ENCODE assay signal across 28 mouse cellular contexts in genomic region chr2:90921178-90921577, GRCm38 (mm10). TPM values are rescaled to one million over a fixed set of nuclear protein-coding genes. Genes with fewer than 3 reads are reported as not detected.
DNase-seq lines count a peak whose midpoint lies in the region; ATAC-seq and TF ChIP-seq lines count a peak whose summit lies in the region.
"Had no signal": no experiment of that assay in that cellular context is flagged by ENCODE, and none has a peak within 500 bp of the region (broad histone marks: within the 10 kb centered on the region; RNA-seq: fewer than 3 reads in every experiment).

No protein-coding gene starts in this region.

- no peak overlapping the region for H3K9ac ChIP-seq in heart, embryonic 12.5 days
- H3K9ac ChIP-seq in liver, postnatal 0 days (replicated peaks): no peak overlapping the region
- H3K9ac ChIP-seq in liver, embryonic 11.5 days (ENCODE audit: low read depth, low read length): no peak overlapping the region
- no peak overlapping the region for H3K9ac ChIP-seq in stomach, postnatal 0 days (ENCODE audit: low read length)
- H3K9ac ChIP-seq: embryonic facial prominence, embryonic 13.5 days; limb, embryonic 12.5 days; liver, embryonic 13.5 days had no signal

- H3K36me3 ChIP-seq in heart, embryonic 12.5 days: no peaks in the 10 kb centered on the region
- no peaks in the 10 kb centered on the region for H3K36me3 ChIP-seq in liver, postnatal 0 days (replicated peaks; ENCODE audit: insufficient read depth, low read length)
- H3K36me3 ChIP-seq in liver, embryonic 11.5 days (ENCODE audit: control insufficient read depth, insufficient read depth, low read length): no peaks in the 10 kb centered on the region
- no peaks in the 10 kb centered on the region for H3K36me3 ChIP-seq in stomach, postnatal 0 days (ENCODE audit: control insufficient read depth, insufficient read depth, low read length)
- no peaks in the 10 kb centered on the region for H3K36me3 ChIP-seq in kidney, adult 2 months (ENCODE audit: control insufficient read depth, insufficient read depth, low read length)
- H3K36me3 ChIP-seq: embryonic facial prominence, embryonic 13.5 days; forebrain, embryonic 10.5 days; hindbrain, embryonic 10.5 days; limb, embryonic 12.5 days; liver, embryonic 13.5 days had no signal

- 0 out of 2 replicates have a peak, but pooled peaks cover 5% of the 10 kb centered on the region for H3K27me3 ChIP-seq in heart, embryonic 12.5 days (replicated peaks)
- H3K27me3 ChIP-seq in liver, postnatal 0 days (ENCODE audit: insufficient read depth, low read length): no peaks in the 10 kb centered on the region
- H3K27me3 ChIP-seq in liver, embryonic 11.5 days (replicated peaks; ENCODE audit: control insufficient read depth, insufficient read depth, low read length): no peaks in the 10 kb centered on the region
- H3K27me3 ChIP-seq in stomach, postnatal 0 days (ENCODE audit: control insufficient read depth, insufficient read depth, low read length): no peaks in the 10 kb centered on the region
- H3K27me3 ChIP-seq in kidney, adult 2 months (replicated peaks; ENCODE audit: control insufficient read depth, insufficient read depth, low read length): no peaks in the 10 kb centered on the region
- H3K27me3 ChIP-seq: embryonic facial prominence, embryonic 13.5 days; limb, embryonic 12.5 days; liver, embryonic 13.5 days had no signal

- H3K9me3 ChIP-seq in heart, embryonic 12.5 days (replicated peaks): no peaks in the 10 kb centered on the region
- H3K9me3 ChIP-seq in liver, postnatal 0 days (ENCODE audit: low read length): no peaks in the 10 kb centered on the region
- H3K9me3 ChIP-seq in liver, embryonic 11.5 days (ENCODE audit: control insufficient read depth, low read length): no peaks in the 10 kb centered on the region
- H3K9me3 ChIP-seq in stomach, postnatal 0 days (ENCODE audit: control insufficient read depth, low read length): no peaks in the 10 kb centered on the region
- H3K9me3 ChIP-seq: embryonic facial prominence, embryonic 13.5 days; forebrain, embryonic 10.5 days; G1E; hindbrain, embryonic 10.5 days; limb, embryonic 12.5 days; liver, embryonic 13.5 days had no signal

- TF ChIP-seq CTCF in liver, postnatal 0 days (IDR thresholded peaks at IDR 0.05; ENCODE audit: low read depth): no peak
- no peak for TF ChIP-seq CTCF in stomach, postnatal 0 days (IDR thresholded peaks at IDR 0.05; ENCODE audit: low read depth)
- no peak for TF ChIP-seq CTCF in kidney, adult 2 months (conservative IDR thresholded peaks at IDR 0.05; ENCODE audit: insufficient read depth, insufficient read length, low read depth, low read length)

- H3K4me2 ChIP-seq in heart, embryonic 12.5 days: no peak overlapping the region
- no peak overlapping the region for H3K4me2 ChIP-seq in liver, postnatal 0 days (ENCODE audit: low read depth, low read length)
- H3K4me2 ChIP-seq in liver, embryonic 11.5 days: no peak overlapping the region
- no peak overlapping the region for H3K4me2 ChIP-seq in stomach, postnatal 0 days (replicated peaks; ENCODE audit: low read depth)
- H3K4me2 ChIP-seq: embryonic facial prominence, embryonic 13.5 days; limb, embryonic 12.5 days; liver, embryonic 13.5 days had no signal

- no peak for ATAC-seq in heart, embryonic 12.5 days (ENCODE audit: insufficient number of reproducible peaks, low FRiP score)
- no peak for ATAC-seq in liver, postnatal 0 days
- ATAC-seq in liver, embryonic 11.5 days (replicated peaks; ENCODE audit: low FRiP score): no peak
- ATAC-seq in stomach, postnatal 0 days (ENCODE audit: low FRiP score, low TSS enrichment): no peak
- no peak for ATAC-seq in inflammation-experienced regulatory T-cells, adult 6 months
- ATAC-seq: forebrain, embryonic 16.5 days; hindbrain, embryonic 16.5 days; intestine, embryonic 16.5 days had no signal

- TF ChIP-seq EP300 in liver, postnatal 0 days (IDR thresholded peaks at IDR 0.05; ENCODE audit: low read depth): no peak
- no peak for TF ChIP-seq EP300 in stomach, postnatal 0 days (optimal IDR thresholded peaks at IDR 0.05)

- peaks cover 19% of the 10 kb centered on the region for H3K4me1 ChIP-seq in heart, embryonic 12.5 days (replicated peaks)
- H3K4me1 ChIP-seq in liver, postnatal 0 days (ENCODE audit: insufficient read depth): peaks cover 10% of the 10 kb centered on the region
- peaks cover 5% of the 10 kb centered on the region for H3K4me1 ChIP-seq in liver, embryonic 11.5 days (replicated peaks; ENCODE audit: control insufficient read depth, insufficient read depth, low read length)
- no peaks in the 10 kb centered on the region; the same call in 1 of the 2 replicates for H3K4me1 ChIP-seq in stomach, postnatal 0 days (replicated peaks; ENCODE audit: control insufficient read depth, insufficient read depth)
- H3K4me1 ChIP-seq in kidney, adult 2 months (ENCODE audit: control insufficient read depth, insufficient read depth, low read length): peaks cover 12% of the 10 kb centered on the region

- peak overlapping the region; percentile 26; the same call in 1 of the 2 replicates for H3K27ac ChIP-seq in heart, embryonic 12.5 days (ENCODE audit: poor library complexity, severe bottlenecking)
- peak overlapping the region; percentile 3; the same call in 1 of the 2 replicates for H3K27ac ChIP-seq in liver, postnatal 0 days (ENCODE audit: low read depth)
- no peak overlapping the region for H3K27ac ChIP-seq in liver, embryonic 11.5 days (ENCODE audit: low read depth, low read length)
- H3K27ac ChIP-seq in stomach, postnatal 0 days (replicated peaks): peak overlapping the region; percentile 36
- no peak overlapping the region for H3K27ac ChIP-seq in kidney, adult 2 months (ENCODE audit: insufficient read depth, low read depth, low read length)
- H3K27ac ChIP-seq: embryonic facial prominence, embryonic 13.5 days; forebrain, embryonic 10.5 days; hindbrain, embryonic 10.5 days; layer of hippocampus, adult 2 months; limb, embryonic 12.5 days; liver, embryonic 13.5 days had no signal

- no peak overlapping the region for H3K4me3 ChIP-seq in heart, embryonic 12.5 days
- no peak overlapping the region for H3K4me3 ChIP-seq in liver, postnatal 0 days (ENCODE audit: low read depth, low read length)
- no peak overlapping the region for H3K4me3 ChIP-seq in liver, embryonic 11.5 days (ENCODE audit: low read depth, low read length)
- no peak overlapping the region for H3K4me3 ChIP-seq in stomach, postnatal 0 days (ENCODE audit: low read depth, low read length)
- H3K4me3 ChIP-seq in kidney, adult 2 months (ENCODE audit: insufficient read depth, low read depth, low read length): no peak overlapping the region
- H3K4me3 ChIP-seq: embryonic facial prominence, embryonic 13.5 days; forebrain, embryonic 10.5 days; hindbrain, embryonic 10.5 days; layer of hippocampus, adult 2 months; limb, embryonic 12.5 days; liver, embryonic 13.5 days had no signal

- TF ChIP-seq POLR2A in kidney, adult 2 months (IDR thresholded peaks at IDR 0.05; ENCODE audit: low read depth, low read length): no peak

- DNase-seq in heart, adult 8-10 months (ENCODE audit: low spot score): no peak
- DNase-seq in liver, postnatal 0 days: no peak
- DNase-seq in liver, embryonic 11.5 days (ENCODE audit: low spot score): no peak
- peak; percentile 61 for DNase-seq in fat pad, adult 2 months (ENCODE audit: extremely low read depth, low read depth, low spot score)
- peak; percentile 29 for DNase-seq in stomach, postnatal 0 days (ENCODE audit: low spot score)
- DNase-seq in kidney, adult 2 months: no peak
- DNase-seq: adrenal gland, adult 2 months; B cell, adult 2 months; cerebellum, adult 11-12 months; cerebellum, postnatal 14 days; kidney, postnatal 25 days; layer of hippocampus, postnatal 36 days; liver, embryonic 13.5 days; midbrain, embryonic 14.5 days; thymus, postnatal 36 days had no signal

- 50% methylated on average over 1 of the region's 1 CpGs for WGBS in heart, embryonic 12.5 days
- WGBS in liver, postnatal 0 days (ENCODE audit: insufficient replicate concordance): 85% methylated on average over 1 of the region's 1 CpGs
- WGBS in liver, embryonic 11.5 days: 86% methylated on average over 1 of the region's 1 CpGs
- WGBS in stomach, postnatal 0 days: 34% methylated on average over 1 of the region's 1 CpGs
- WGBS in kidney, adult 2 months: 84% methylated on average over 1 of the region's 1 CpGs

RNA-seq across cellular contexts. Expression of gene Ndufs3, which starts 16.6 kb away (rescaled TPM):
- 332 and 336 TPM in 2 replicates for polyA plus RNA-seq in heart, embryonic 12.5 days (2016; fragmentation: Nextera tagmentation; extraction: Ambion mirVana)
- total RNA-seq in heart, adult 8-10 months (2022): 1,000 to 10,000 TPM in 1 of 4 experiments, 100 to 1,000 TPM in 3; 876 to 1,074 (median 969) TPM
- 196 and 199 TPM in 2 replicates for polyA plus RNA-seq in liver, postnatal 0 days (2015; fragmentation: Nextera tagmentation; extraction: Ambion mirVana)
- polyA plus RNA-seq in liver, embryonic 11.5 days (2014; fragmentation: Nextera tagmentation; extraction: Ambion mirVana): 223 and 236 TPM in 2 replicates
- polyA plus RNA-seq in stomach, postnatal 0 days (2015; fragmentation: Nextera tagmentation; extraction: Ambion mirVana): 224 and 230 TPM in 2 replicates
- polyA plus RNA-seq in kidney, adult 2 months (2012; rRNA removed): 344 and 416 TPM in 2 replicates
- polyA plus RNA-seq in inflammation-experienced regulatory T-cells, adult 6 months (2017; shearing (Covaris generic)): 100 to 1,000 TPM; 108 to 135 (median 118) TPM

RNA-seq across cellular contexts. Expression of gene Kbtbd4, which starts 16.6 kb away (rescaled TPM):
- polyA plus RNA-seq in heart, embryonic 12.5 days (2016; fragmentation: Nextera tagmentation; extraction: Ambion mirVana): 27.0 and 27.3 TPM in 2 replicates
- 10 to 100 TPM; 21.7 to 28.3 (median 24.5) TPM for total RNA-seq in heart, adult 8-10 months (2022)
- 8.7 and 9.8 TPM in 2 replicates for polyA plus RNA-seq in liver, postnatal 0 days (2015; fragmentation: Nextera tagmentation; extraction: Ambion mirVana)
- 32.6 and 34.4 TPM in 2 replicates for polyA plus RNA-seq in liver, embryonic 11.5 days (2014; fragmentation: Nextera tagmentation; extraction: Ambion mirVana)
- polyA plus RNA-seq in stomach, postnatal 0 days (2015; fragmentation: Nextera tagmentation; extraction: Ambion mirVana): 16.4 and 18.4 TPM in 2 replicates
- 18.8 and 19.0 TPM in 2 replicates for polyA plus RNA-seq in kidney, adult 2 months (2012; rRNA removed)
- polyA plus RNA-seq in inflammation-experienced regulatory T-cells, adult 6 months (2017; shearing (Covaris generic)): 10 to 100 TPM; 44.8 to 51.0 (median 45.0) TPM

RNA-seq across cellular contexts. Expression of gene Celf1, which starts 19.0 kb away (rescaled TPM):
- polyA plus RNA-seq in heart, embryonic 12.5 days (2016; fragmentation: Nextera tagmentation; extraction: Ambion mirVana): 136 and 141 TPM in 2 replicates
- 10 to 100 TPM; 68.9 to 76.7 (median 74.4) TPM for total RNA-seq in heart, adult 8-10 months (2022)
- 26.0 and 29.4 TPM in 2 replicates for polyA plus RNA-seq in liver, postnatal 0 days (2015; fragmentation: Nextera tagmentation; extraction: Ambion mirVana)
- 78.1 and 90.5 TPM in 2 replicates for polyA plus RNA-seq in liver, embryonic 11.5 days (2014; fragmentation: Nextera tagmentation; extraction: Ambion mirVana)
- 31.0 and 33.7 TPM in 2 replicates for polyA plus RNA-seq in stomach, postnatal 0 days (2015; fragmentation: Nextera tagmentation; extraction: Ambion mirVana)
- 40.5 and 40.6 TPM in 2 replicates for polyA plus RNA-seq in kidney, adult 2 months (2012; rRNA removed)
- 10 to 100 TPM; 48.4 to 57.0 (median 49.4) TPM for polyA plus RNA-seq in inflammation-experienced regulatory T-cells, adult 6 months (2017; shearing (Covaris generic))

RNA-seq across cellular contexts. Expression of gene C1qtnf4, which starts 35.5 kb away (rescaled TPM):
- 16.5 and 18.9 TPM in 2 replicates for polyA plus RNA-seq in heart, embryonic 12.5 days (2016; fragmentation: Nextera tagmentation; extraction: Ambion mirVana)
- total RNA-seq in heart, adult 8-10 months (2022): 1 to 10 TPM; 2.6 to 4.9 (median 3.5) TPM
- polyA plus RNA-seq in liver, postnatal 0 days (2015; fragmentation: Nextera tagmentation; extraction: Ambion mirVana): 2.9 and 3.1 TPM in 2 replicates
- polyA plus RNA-seq in liver, embryonic 11.5 days (2014; fragmentation: Nextera tagmentation; extraction: Ambion mirVana): 6.6 and 6.9 TPM in 2 replicates
- 19.4 and 20.7 TPM in 2 replicates for polyA plus RNA-seq in stomach, postnatal 0 days (2015; fragmentation: Nextera tagmentation; extraction: Ambion mirVana)
- 9.9 and 11.1 TPM in 2 replicates for polyA plus RNA-seq in kidney, adult 2 months (2012; rRNA removed)
- 1 to 10 TPM in 2 of 3 experiments, under 1 TPM in 1; 0.65 to 1.7 (median 1.2) TPM for polyA plus RNA-seq in inflammation-experienced regulatory T-cells, adult 6 months (2017; shearing (Covaris generic))
- total RNA-seq: CH12.LX; megakaryocyte-erythroid progenitor cell, adult 5-6 weeks had no signal
- polyA plus RNA-seq: G1E had no signal

Comparison
In these comparisons a context has a peak if more than half of its experiments do, and no peak if none do; other contexts are left out.
1. H3K27ac ChIP-seq: peak in heart, embryonic 12.5 days (single experiment), liver, postnatal 0 days (single experiment) and stomach, postnatal 0 days (single experiment); none in liver, embryonic 11.5 days (single experiment) and kidney, adult 2 months (single experiment).
2. DNase-seq: peak in fat pad, adult 2 months (single experiment) and stomach, postnatal 0 days (single experiment); none in heart, adult 8-10 months (single experiment), liver, postnatal 0 days (single experiment), liver, embryonic 11.5 days (single experiment) and kidney, adult 2 months (single experiment).